Mouse (Mus musculus): ENCODE measurements at regions not wholly inside any gene's neighbourhood (a gene's known extent, or its start where the extent isn't known, plus 50 kb on each side); places are given as distances from the start of the nearest gene placed in this dataset.

GRCm38 (mm10) chr10:125884563-125884962 lies 81.4 kb upstream of the Lrig3 start:
- TF ChIP-seq CTCF (IDR thresholded peaks at IDR 0.05; ENCODE audit: extremely low read depth, insufficient read depth, low read length) (no peak), POLR2A (IDR thresholded peaks at IDR 0.05; ENCODE audit: extremely low read depth, insufficient read depth, low read length) (no peak)

All from cortical plate, adult 2 months (tissue).